Mouse (Mus musculus) liver, adult 2 months (tissue): ENCODE measurements around the gene Galm. TPM values are rescaled to one million over a fixed set of nuclear protein-coding genes. Genes with fewer than 3 reads are reported as not detected.

ENCODE experiments used
- DNase-seq: peaks from one replicate; pipeline ENCODE4 v3.0.0-alpha.2; 2011; ENCODE audit warnings: low read depth, low spot score; ENCODE audit errors: extremely low read depth
- H3K27ac ChIP-seq: fragments of 200-500 bp; replicated peaks from 2 replicates; pipeline ENCODE4 v1.5.1; 2012; ENCODE audit warnings: low read depth, mild to moderate bottlenecking, control low read depth, inconsistent platforms, low read length; ENCODE audit not compliant: insufficient read depth
- H3K27me3 ChIP-seq: fragments of 200-500 bp; 2 replicates; pipeline ENCODE4 v1.6.1; 2012; ENCODE audit warnings: mild to moderate bottlenecking, moderate library complexity, low read length, inconsistent platforms; ENCODE audit not compliant: control insufficient read depth, insufficient read depth
- H3K36me3 ChIP-seq: fragments of 200-500 bp; 2 replicates; pipeline ENCODE4 v1.6.1; 2012; ENCODE audit warnings: low read length, inconsistent platforms; ENCODE audit not compliant: control insufficient read depth, insufficient read depth
- H3K4me1 ChIP-seq: fragments of 200-500 bp; 2 replicates; pipeline ENCODE4 v1.6.1; 2011; ENCODE audit warnings: low read length; ENCODE audit not compliant: control insufficient read depth, insufficient read depth
- H3K4me3 ChIP-seq: fragments of 200-500 bp; 2 replicates; pipeline ENCODE4 v1.5.1; 2011; ENCODE audit warnings: low read depth, mild to moderate bottlenecking, control low read depth, low read length, moderate library complexity; ENCODE audit not compliant: insufficient read depth
- H3K79me2 ChIP-seq: fragments of 200-500 bp; 2 replicates; pipeline ENCODE4 v1.6.1; 2012; ENCODE audit warnings: inconsistent platforms, mild to moderate bottlenecking, low read length, moderate library complexity; ENCODE audit not compliant: control insufficient read depth, insufficient read depth
- H3K9ac ChIP-seq: fragments of 200-500 bp; 2 replicates; pipeline ENCODE4 v1.6.1; 2012; ENCODE audit warnings: low read depth, mild to moderate bottlenecking, control low read depth, inconsistent platforms, low read length
- CTCF ChIP-seq: fragments of 200-500 bp; IDR thresholded peaks from 2 replicates; pipeline ENCODE4 v1.5.1; 2011; ENCODE audit warnings: low read depth, low read length, control low read depth
- POLR2A ChIP-seq: fragments of 200-500 bp; IDR thresholded peaks from 2 replicates; pipeline ENCODE4 v1.6.1; 2011; ENCODE audit warnings: low read length, control low read depth; ENCODE audit not compliant: insufficient read depth; ENCODE audit errors: extremely low read depth
- WGBS: fragments of 180-500 bp; shearing (Covaris S2); methylation state at CpG from one replicate; pipeline ENCODE4 v1.1.7; 2018; 5-methylcytosine and 5-hydroxymethylcytosine counted together
- polyA plus RNA-seq: library from polyadenylated mRNA; depleted of rRNA; stranded (reverse); fragments of >200 nt; gene quantifications from 2 replicates; pipeline ENCODE4 v1.2.3, GENCODE M21; 2012; rRNA removed
- total RNA-seq: library from RNA; depleted of rRNA; stranded (reverse); fragments of >200 nt; gene quantifications from 2 replicates; pipeline ENCODE4 v1.2.3, GENCODE M21; 2014; rRNA removed

Gene Galm
- total RNA-seq: 68.6 and 70.5 TPM in 2 replicates
- polyA plus RNA-seq: 81.2 and 98.5 TPM in 2 replicates

- Histone ChIP-seq H3K27ac (peak within 1 kb of the TSS; percentile 96), H3K9ac (peak within 1 kb of the TSS; percentile 73), H3K4me3 (peak within 1 kb of the TSS; percentile 57), H3K79me2 (peaks cover 5% of the 10 kb centered on the region; the same call in 1 of the 2 replicates), H3K36me3 (no peaks in the 10 kb centered on the region), H3K27me3 (no peaks in the 10 kb centered on the region), H3K4me1 (peaks cover 13% of the 10 kb centered on the region)
- DNase-seq: peak; percentile 95
- TF ChIP-seq POLR2A (peak; percentile 51; the same call in 1 of the 2 replicates), CTCF (no peak)
- under 1% methylated on average over 30 of the region's 30 CpGs for WGBS
Observed at GRCm38 (mm10) chr17:80127331-80128251, at the start of gene Galm. Gene Galm, plus strand, starts transcription at chr17:80127471.

- Histone ChIP-seq H3K27ac (no peak overlapping the region), H3K36me3 (no peaks in the 10 kb centered on the region), H3K4me3 (no peak overlapping the region), H3K27me3 (no peaks in the 10 kb centered on the region), H3K9ac (no peak overlapping the region), H3K79me2 (no peaks in the 10 kb centered on the region), H3K4me1 (peaks cover 5% of the 10 kb centered on the region)
- TF ChIP-seq POLR2A (no peak), CTCF (no peak)
- DNase-seq: no peak
- 88% methylated on average over 4 of the region's 4 CpGs for WGBS
Observed at GRCm38 (mm10) chr17:80078726-80079125, 48.5 kb upstream of the Galm start.

GRCm38 (mm10) chr17:80083223-80083622 lies 44.0 kb upstream of the Galm start:
- H3K79me2 ChIP-seq: no peaks in the 10 kb centered on the region
- 78% methylated on average over 6 of the region's 6 CpGs for WGBS
- H3K4me1 ChIP-seq: peaks cover 2% of the 10 kb centered on the region; the same call in 1 of the 2 replicates
- TF ChIP-seq CTCF: no peak
- TF ChIP-seq POLR2A: no peak
- no peaks in the 10 kb centered on the region for H3K36me3 ChIP-seq
- H3K27ac ChIP-seq: no peak overlapping the region
- no peaks in the 10 kb centered on the region for H3K27me3 ChIP-seq
- no peak for DNase-seq
- no peak overlapping the region for H3K9ac ChIP-seq
- no peak overlapping the region for H3K4me3 ChIP-seq

- Histone ChIP-seq H3K36me3 (no peaks in the 10 kb centered on the region), H3K27ac (no peak overlapping the region), H3K27me3 (no peaks in the 10 kb centered on the region), H3K79me2 (no peaks in the 10 kb centered on the region), H3K4me3 (no peak overlapping the region), H3K4me1 (peaks cover 2% of the 10 kb centered on the region; the same call in 1 of the 2 replicates), H3K9ac (no peak overlapping the region)
- TF ChIP-seq POLR2A (no peak), CTCF (no peak)
- no peak for DNase-seq
- 81% methylated on average over 9 of the region's 9 CpGs for WGBS
Observed at GRCm38 (mm10) chr17:80084424-80084823, 42.8 kb upstream of the Galm start.

- Histone ChIP-seq H3K27me3 (no peaks in the 10 kb centered on the region), H3K79me2 (no peaks in the 10 kb centered on the region), H3K9ac (no peak overlapping the region), H3K4me1 (peaks cover 6% of the 10 kb centered on the region; the same call in 1 of the 2 replicates), H3K4me3 (no peak overlapping the region), H3K27ac (no peak overlapping the region), H3K36me3 (no peaks in the 10 kb centered on the region)
- TF ChIP-seq CTCF (no peak), POLR2A (no peak)
- no peak for DNase-seq
- WGBS: 88% methylated on average over 11 of the region's 11 CpGs
Observed at GRCm38 (mm10) chr17:80086591-80086990, 40.7 kb upstream of the Galm start.

GRCm38 (mm10) chr17:80088168-80088567 lies 39.1 kb upstream of the Galm start:
- no peak overlapping the region for H3K4me3 ChIP-seq
- no peaks in the 10 kb centered on the region for H3K79me2 ChIP-seq
- no peak overlapping the region for H3K9ac ChIP-seq
- no peak overlapping the region for H3K27ac ChIP-seq
- WGBS: 98% methylated on average over 3 of the region's 3 CpGs
- peaks cover 6% of the 10 kb centered on the region; the same call in 1 of the 2 replicates for H3K4me1 ChIP-seq
- no peaks in the 10 kb centered on the region for H3K36me3 ChIP-seq
- TF ChIP-seq POLR2A: no peak
- TF ChIP-seq CTCF: no peak
- H3K27me3 ChIP-seq: no peaks in the 10 kb centered on the region
- DNase-seq: no peak
